ENCODE assay signal across 12 mouse cellular contexts in genomic region chr16:23890151-23890550, GRCm38 (mm10). TPM values are rescaled to one million over a fixed set of nuclear protein-coding genes. Genes with fewer than 3 reads are reported as not detected.
A peak's percentile ranks its signal among the peaks of the same experiment; 100 is the strongest.
DNase-seq lines count a peak whose midpoint lies in the region; ATAC-seq lines count a peak whose summit lies in the region.
"Had no signal": no experiment of that assay in that cellular context is flagged by ENCODE, and none has a peak within 500 bp of the region (broad histone marks: within the 10 kb centered on the region; RNA-seq: fewer than 3 reads in every experiment).

No protein-coding gene starts in this region.

- no peak overlapping the region for H3K4me2 ChIP-seq in embryonic facial prominence, embryonic 11.5 days (ENCODE audit: low read depth, low read length)
- peak overlapping the region; percentile 39 for H3K4me2 ChIP-seq in neural tube, embryonic 14.5 days (ENCODE audit: low read depth, low read length)
- H3K4me2 ChIP-seq: limb, embryonic 12.5 days had no signal

- no peaks in the 10 kb centered on the region for H3K36me3 ChIP-seq in embryonic facial prominence, embryonic 11.5 days (replicated peaks; ENCODE audit: control insufficient read depth, insufficient read depth, low read depth, low read length)
- no peaks in the 10 kb centered on the region for H3K36me3 ChIP-seq in limb, embryonic 10.5 days
- H3K36me3 ChIP-seq in neural tube, embryonic 14.5 days (ENCODE audit: control insufficient read depth, insufficient read depth, low read length): no peaks in the 10 kb centered on the region
- H3K36me3 ChIP-seq: limb, embryonic 12.5 days had no signal

- H3K9ac ChIP-seq in embryonic facial prominence, embryonic 11.5 days (replicated peaks; ENCODE audit: low read length): no peak overlapping the region
- no peak overlapping the region for H3K9ac ChIP-seq in neural tube, embryonic 14.5 days (replicated peaks; ENCODE audit: low read depth, low read length)
- H3K9ac ChIP-seq: limb, embryonic 12.5 days had no signal

- H3K4me3 ChIP-seq in embryonic facial prominence, embryonic 11.5 days (ENCODE audit: low read depth, low read length): no peak overlapping the region
- no peak overlapping the region for H3K4me3 ChIP-seq in limb, embryonic 10.5 days
- peak overlapping the region; percentile 17 for H3K4me3 ChIP-seq in neural tube, embryonic 14.5 days (ENCODE audit: low read depth, low read length)
- H3K4me3 ChIP-seq: limb, embryonic 12.5 days had no signal

- 7% methylated on average over 9 of the region's 9 CpGs for WGBS in embryonic facial prominence, embryonic 11.5 days
- 9% methylated on average over 9 of the region's 9 CpGs for WGBS in limb, embryonic 10.5 days
- WGBS in neural tube, embryonic 14.5 days: 11% methylated on average over 9 of the region's 9 CpGs

- ATAC-seq in embryonic facial prominence, embryonic 11.5 days (replicated peaks; ENCODE audit: insufficient number of reproducible peaks, low FRiP score, low TSS enrichment, low read depth): no peak
- ATAC-seq in neural tube, embryonic 14.5 days (ENCODE audit: low read depth): peak; percentile 8; the same call in 1 of the 2 replicates

- 0 out of 2 replicates have a peak, but pooled peaks cover 7% of the 10 kb centered on the region for H3K27me3 ChIP-seq in embryonic facial prominence, embryonic 11.5 days (ENCODE audit: control insufficient read depth, insufficient read depth, low read length)
- H3K27me3 ChIP-seq in limb, embryonic 10.5 days (ENCODE audit: low read depth, poor library complexity, severe bottlenecking): peaks cover 33% of the 10 kb centered on the region
- 0 out of 2 replicates have a peak, but pooled peaks cover 8% of the 10 kb centered on the region for H3K27me3 ChIP-seq in neural tube, embryonic 14.5 days (ENCODE audit: control insufficient read depth, insufficient read depth, low read length)

- peak; percentile 25 for DNase-seq in ovary, postnatal 36 days (ENCODE audit: low spot score)
- DNase-seq in ovary, adult 18-20 months (ENCODE audit: low spot score): no peak
- peak; percentile 74 for DNase-seq in embryonic facial prominence, embryonic 11.5 days (ENCODE audit: low spot score)
- DNase-seq in limb, embryonic 10.5 days (ENCODE audit: low spot score): peak; percentile 64
- DNase-seq in liver: no peak
- no peak for DNase-seq in cerebellum, postnatal 25 days
- no peak for DNase-seq in cerebellum, postnatal 36 days
- DNase-seq: cerebellum, adult 9-10 months had no signal

- H3K9me3 ChIP-seq in embryonic facial prominence, embryonic 11.5 days (replicated peaks; ENCODE audit: control insufficient read depth, low read length): no peaks in the 10 kb centered on the region
- H3K9me3 ChIP-seq in limb, embryonic 10.5 days (replicated peaks): no peaks in the 10 kb centered on the region
- H3K9me3 ChIP-seq in neural tube, embryonic 14.5 days (ENCODE audit: control insufficient read depth, low read length): no peaks in the 10 kb centered on the region
- H3K9me3 ChIP-seq: limb, embryonic 12.5 days had no signal

- H3K27ac ChIP-seq in embryonic facial prominence, embryonic 11.5 days (replicated peaks; ENCODE audit: low read depth, low read length): no peak overlapping the region
- no peak overlapping the region for H3K27ac ChIP-seq in limb, embryonic 10.5 days
- no peak overlapping the region for H3K27ac ChIP-seq in neural tube, embryonic 14.5 days (ENCODE audit: low read depth, low read length)
- H3K27ac ChIP-seq: limb, embryonic 12.5 days had no signal

- H3K4me1 ChIP-seq in embryonic facial prominence, embryonic 11.5 days (ENCODE audit: control insufficient read depth, insufficient read depth, low read length): no peaks in the 10 kb centered on the region
- peaks cover 22% of the 10 kb centered on the region for H3K4me1 ChIP-seq in limb, embryonic 10.5 days
- H3K4me1 ChIP-seq in neural tube, embryonic 14.5 days (ENCODE audit: control insufficient read depth, insufficient read depth, low read length): peaks cover 3% of the 10 kb centered on the region; the same call in 1 of the 2 replicates

RNA-seq across cellular contexts. Expression of gene Sst, which starts 0.6 kb away (rescaled TPM):
- polyA plus RNA-seq in embryonic facial prominence, embryonic 11.5 days (2014; fragmentation: Nextera tagmentation; extraction: Ambion mirVana): 61.2 and 63.7 TPM in 2 replicates
- polyA plus RNA-seq in limb, embryonic 10.5 days (2016; fragmentation: Nextera tagmentation; extraction: Ambion mirVana): 0.94 and 1.1 TPM in 2 replicates
- polyA plus RNA-seq in neural tube, embryonic 14.5 days (2014; fragmentation: Nextera tagmentation; extraction: Ambion mirVana): 202 and 248 TPM in 2 replicates
- polyA plus RNA-seq: heart, embryonic 14.5 days had no signal

RNA-seq across cellular contexts. Expression of gene Rtp2, which starts 42.0 kb away (rescaled TPM):
- polyA plus RNA-seq in embryonic facial prominence, embryonic 11.5 days (2014; fragmentation: Nextera tagmentation; extraction: Ambion mirVana): not detected in 2 replicates
- not detected in 2 replicates for polyA plus RNA-seq in limb, embryonic 10.5 days (2016; fragmentation: Nextera tagmentation; extraction: Ambion mirVana)
- not detected in 2 replicates for polyA plus RNA-seq in neural tube, embryonic 14.5 days (2014; fragmentation: Nextera tagmentation; extraction: Ambion mirVana)
- polyA plus RNA-seq: heart, embryonic 14.5 days; limb, embryonic 12.5 days; stomach, embryonic 16.5 days had no signal

Comparison
In these comparisons a context has a peak if more than half of its experiments do, and no peak if none do; other contexts are left out.
1. DNase-seq: peak in ovary, postnatal 36 days (single experiment), embryonic facial prominence, embryonic 11.5 days (single experiment) and limb, embryonic 10.5 days (single experiment); none in ovary, adult 18-20 months (single experiment), liver (single experiment), cerebellum, postnatal 25 days (0 of 2) and cerebellum, postnatal 36 days (0 of 2).
2. RNA of gene Sst, which starts 0.6 kb away (polyA plus RNA-seq): 202 to 248 TPM in neural tube, embryonic 14.5 days and 61.2 to 63.7 TPM in embryonic facial prominence, embryonic 11.5 days; 0.94 to 1.1 TPM in limb, embryonic 10.5 days; every median in the first group is over 10 times any median in the second.